Mouse (Mus musculus): ENCODE measurements around the gene Zfp428.

DNA sequence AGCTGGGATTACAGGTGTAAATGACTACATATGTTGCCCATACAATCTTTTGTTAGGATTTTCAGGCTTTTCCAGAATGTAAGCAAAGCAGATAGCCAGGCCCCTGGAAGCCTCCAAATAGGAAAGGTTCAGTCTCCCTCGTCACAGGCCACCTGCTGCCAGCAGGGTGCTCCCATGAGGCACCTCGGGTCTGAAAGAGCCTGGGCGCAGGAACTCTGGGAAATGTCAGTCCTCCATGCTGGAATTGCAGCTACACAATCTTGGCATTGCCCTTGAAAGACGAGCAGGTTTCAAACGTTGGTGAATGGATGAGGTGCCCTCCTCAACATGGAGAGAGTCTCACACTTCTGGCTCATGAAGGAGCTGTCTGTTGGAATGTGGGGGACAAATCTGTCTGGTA lies 31.3 kb downstream of the Zfp428 start:
- TF ChIP-seq CTCF (IDR thresholded peaks at IDR 0.05; ENCODE audit: control insufficient read depth, insufficient read depth, low read length) (no peak), POLR2A (IDR thresholded peaks at IDR 0.05; ENCODE audit: borderline replicate concordance, control insufficient read depth, low read depth, low read length) (no peak)
